Mouse (Mus musculus) embryonic fibroblast, embryonic 13.5 days (primary cell): Measurements from ENCODE around the gene Xntrpc.

Experiments
- CTCF ChIP-seq: IDR thresholded peaks from 2 replicates; pipeline ENCODE4 v1.5.1; 2011; ENCODE audit warnings: mild to moderate bottlenecking, control low read depth, low read length, moderate library complexity, borderline replicate concordance; ENCODE audit not compliant: insufficient read depth
- POLR2A ChIP-seq: IDR thresholded peaks from 2 replicates; pipeline ENCODE4 v1.6.1; 2011; ENCODE audit warnings: low read depth, mild to moderate bottlenecking, control low read depth, low read length, moderate library complexity

DNA sequence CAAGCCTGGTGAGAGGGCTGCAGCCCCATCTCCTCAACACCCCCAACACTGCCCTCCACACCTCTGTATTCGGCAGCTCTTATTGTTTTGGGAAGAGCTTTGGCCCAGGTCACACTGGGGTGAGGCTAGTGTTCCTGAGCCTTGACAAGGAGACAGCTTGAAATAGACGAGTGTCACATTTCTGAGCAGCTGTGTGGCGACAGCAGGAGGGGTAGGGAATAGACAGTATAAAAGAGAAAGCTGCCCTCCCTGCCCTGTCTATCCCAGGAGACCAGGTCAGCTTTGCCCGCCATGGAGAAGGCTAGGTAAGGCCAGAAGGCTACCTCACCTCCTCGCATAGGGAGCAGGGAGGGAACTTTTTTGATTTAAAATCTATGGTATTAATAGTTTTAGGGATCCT, 36.0 kb downstream of the Xntrpc start, which contains the start of gene Art1:
- TF ChIP-seq POLR2A = no peak
- no peak for TF ChIP-seq CTCF
